10 mouse cellular contexts compared by ENCODE assay signal in the genomic region with DNA sequence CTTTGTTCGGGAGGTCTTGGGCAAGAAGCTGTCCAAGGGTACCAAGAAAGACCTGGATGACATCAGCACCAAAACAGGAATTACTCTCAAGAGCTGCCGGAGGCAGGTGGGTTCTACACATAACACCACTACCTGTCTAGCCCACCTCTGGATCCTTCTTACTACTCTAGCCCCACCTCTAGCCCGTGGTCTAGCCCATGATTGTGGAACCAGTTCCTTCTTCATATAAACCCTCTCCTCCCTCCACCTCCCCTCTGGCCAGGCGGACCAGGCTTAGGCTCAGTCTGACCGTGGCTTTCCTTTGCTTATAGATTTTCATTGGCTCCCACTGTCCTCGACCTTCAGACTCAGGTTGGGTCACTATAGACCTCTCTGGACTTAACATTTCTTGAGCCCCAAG. TPM values are rescaled to one million over a fixed set of nuclear protein-coding genes. Genes with fewer than 3 reads are reported as not detected.
DNase-seq lines count a peak whose midpoint lies in the region; ATAC-seq and TF ChIP-seq lines count a peak whose summit lies in the region.
"Had no signal": no experiment of that assay in that cellular context is flagged by ENCODE, and none has a peak within 500 bp of the region (broad histone marks: within the 10 kb centered on the region; RNA-seq: fewer than 3 reads in every experiment).

No protein-coding gene starts in this region.

- TF ChIP-seq RAD21 in MEL (IDR thresholded peaks at IDR 0.05; ENCODE audit: low read depth, low read length): no peak

- 86% methylated on average over 6 of the region's 6 CpGs for WGBS in heart, embryonic 14.5 days
- WGBS in hindbrain, embryonic 10.5 days: 91% methylated on average over 6 of the region's 6 CpGs
- WGBS in macrophage (ENCODE audit: missing documents): 85% methylated on average over 6 of the region's 6 CpGs

- H3K27ac ChIP-seq in heart, embryonic 14.5 days (replicated peaks in 1 of 2; ENCODE audit: control insufficient read depth in 1 of 2, insufficient read depth in 1 of 2, low read depth in 2 of 2, low read length in 2 of 2): no peak overlapping the region
- no peak overlapping the region for H3K27ac ChIP-seq in MEL (ENCODE audit: control insufficient read depth, low read depth, low read length)
- no peak overlapping the region for H3K27ac ChIP-seq in hindbrain, embryonic 10.5 days
- H3K27ac ChIP-seq in macrophage: no peak overlapping the region

- no peak for TF ChIP-seq CTCF in MEL (IDR thresholded peaks at IDR 0.05 in 2 of 3, conservative IDR thresholded peaks at IDR 0.05 in 1 of 3; ENCODE audit: control insufficient read depth in 1 of 3, insufficient read depth in 1 of 3, low read depth in 2 of 3, low read length in 3 of 3, poor library complexity in 1 of 3, severe bottlenecking in 1 of 3)

- no peaks in the 10 kb centered on the region for H3K27me3 ChIP-seq in heart, embryonic 14.5 days (ENCODE audit: control insufficient read depth, insufficient read depth, low read length)
- H3K27me3 ChIP-seq in MEL (ENCODE audit: control insufficient read depth in 1 of 2, insufficient read depth in 2 of 2, low read length in 2 of 2): no peaks in the 10 kb centered on the region
- H3K27me3 ChIP-seq in hindbrain, embryonic 10.5 days (ENCODE audit: insufficient read depth, poor library complexity, severe bottlenecking): peaks cover 16% of the 10 kb centered on the region

- no peaks in the 10 kb centered on the region for H3K9me3 ChIP-seq in heart, embryonic 14.5 days (ENCODE audit: control insufficient read depth, low read length)
- H3K9me3 ChIP-seq in MEL (replicated peaks; ENCODE audit: insufficient read depth, low read length): no peaks in the 10 kb centered on the region
- no peaks in the 10 kb centered on the region for H3K9me3 ChIP-seq in hindbrain, embryonic 10.5 days

- DNase-seq in heart, postnatal 10 days: no peak
- DNase-seq in MEL (ENCODE audit: low read depth, low spot score): no peak
- no peak for DNase-seq in hindbrain, embryonic 10.5 days (ENCODE audit: low spot score)
- DNase-seq in B cell, adult 2 months: no peak
- DNase-seq: cerebellum, postnatal 25 days; layer of hippocampus, postnatal 36 days had no signal

- H3K4me3 ChIP-seq in heart, embryonic 14.5 days (ENCODE audit: control insufficient read depth in 1 of 2, insufficient read depth in 1 of 2, low read depth in 1 of 2, low read length in 2 of 2): peak overlapping the region in 1 of 2 experiments; percentile 75; a peak in 2 of 4 replicates
- H3K4me3 ChIP-seq in MEL (ENCODE audit: control insufficient read depth in 1 of 2, insufficient read depth in 1 of 2, low read depth in 2 of 2, low read length in 2 of 2) (peak overlapping the region; percentile 95 to 99; a peak in 2 of 4 replicates), macrophage (ENCODE audit: inconsistent target) (peak overlapping the region; percentile 96)
- peak overlapping the region; percentile 87 for H3K4me3 ChIP-seq in hindbrain, embryonic 10.5 days

- H3K9ac ChIP-seq in heart, embryonic 14.5 days (ENCODE audit: low read length): peak overlapping the region; percentile 80
- H3K9ac ChIP-seq in MEL (ENCODE audit: control insufficient read depth, low read depth, low read length, poor library complexity, severe bottlenecking): peak overlapping the region; percentile 89; the same call in 1 of the 2 replicates

- no peak for ATAC-seq in heart, embryonic 14.5 days (ENCODE audit: insufficient number of reproducible peaks, insufficient read depth, low FRiP score, low read depth)
- ATAC-seq in erythroid progenitor cell, adult 5-6 weeks (replicated peaks; ENCODE audit: low FRiP score, poor library complexity, severe bottlenecking): no peak
- ATAC-seq in frontal cortex, adult (ENCODE audit: low TSS enrichment): no peak

- H3K79me2 ChIP-seq in MEL (ENCODE audit: control insufficient read depth, insufficient read depth, low read length, poor library complexity) (peaks cover 11% of the 10 kb centered on the region), macrophage (ENCODE audit: inconsistent target) (peaks cover 14% of the 10 kb centered on the region)

- peaks cover 46% of the 10 kb centered on the region for H3K36me3 ChIP-seq in heart, embryonic 14.5 days (ENCODE audit: control insufficient read depth, insufficient read depth, low read length)
- H3K36me3 ChIP-seq in MEL (ENCODE audit: control insufficient read depth in 1 of 2, insufficient read depth in 2 of 2, low read length in 2 of 2): peaks cover 0 to 3% of the 10 kb centered on the region in 2 experiments; a peak in 2 of 4 replicates
- peaks cover 42% of the 10 kb centered on the region for H3K36me3 ChIP-seq in hindbrain, embryonic 10.5 days
- H3K36me3 ChIP-seq in macrophage (ENCODE audit: inconsistent target): peaks cover 45% of the 10 kb centered on the region

- peak overlapping the region; percentile 80 for H3K4me2 ChIP-seq in heart, embryonic 14.5 days (ENCODE audit: low read length)

- no peak for TF ChIP-seq EP300 in MEL (IDR thresholded peaks at IDR 0.05; ENCODE audit: low read depth in 1 of 2, low read length in 2 of 2)

- intact Hi-C loops in heart, postnatal 10 days (cut with DNase I): no loop called here

- peaks cover 6 to 21% of the 10 kb centered on the region in 2 experiments for H3K4me1 ChIP-seq in heart, embryonic 14.5 days (ENCODE audit: control insufficient read depth in 2 of 2, insufficient read depth in 2 of 2, low read length in 2 of 2)
- H3K4me1 ChIP-seq in MEL (ENCODE audit: control insufficient read depth in 1 of 2, insufficient read depth in 2 of 2, low read length in 2 of 2): peaks cover 0 to 22% of the 10 kb centered on the region in 2 experiments
- peaks cover 43% of the 10 kb centered on the region for H3K4me1 ChIP-seq in hindbrain, embryonic 10.5 days (replicated peaks)

- TF ChIP-seq POLR2A in MEL (IDR thresholded peaks at IDR 0.05; ENCODE audit: control insufficient read depth in 1 of 2, insufficient read depth in 1 of 2, low read depth in 1 of 2, low read length in 2 of 2, poor library complexity in 1 of 2): no peak

RNA-seq across cellular contexts. Expression of gene Fibp, which starts 1.0 kb away (rescaled TPM):
- 101 and 120 TPM in 2 replicates for polyA plus RNA-seq in heart, embryonic 14.5 days (2014; fragmentation: Nextera tagmentation; extraction: Ambion mirVana)
- total RNA-seq in heart, postnatal 10 days (2021): 10 to 100 TPM; 90.2 to 91.5 TPM
- total RNA-seq in MEL (2012; rRNA removed): 21.9 and 28.3 TPM in 2 replicates
- 10 to 100 TPM in 1 of 2 experiments, not detected in 1; 63.5 TPM for polyA plus RNA-seq in MEL (2012; ENCODE audit: insufficient read depth in 1 of 2, insufficient read length in 2 of 2, low read depth in 1 of 2, low replicate concordance in 2 of 2, missing spikeins in 1 of 2)
- polyA plus RNA-seq in hindbrain, embryonic 10.5 days (2016; fragmentation: Nextera tagmentation; extraction: Ambion mirVana): 99.5 and 122 TPM in 2 replicates
- 100 to 1,000 TPM in 18 of 26 experiments, 10 to 100 TPM in 8; 71.9 to 238 (median 149) TPM for total RNA-seq in macrophage (2018; cell fraction: chromatin; rRNA removed)
- total RNA-seq in macrophage (2018; cell fraction: cytosol; rRNA removed): 10 to 100 TPM; 28.5 to 61.9 (median 41.5) TPM
- 100 to 1,000 TPM in 11 of 26 experiments, 10 to 100 TPM in 15; 42.4 to 210 (median 89.8) TPM for total RNA-seq in macrophage (2018; cell fraction: nucleus; rRNA removed)
- polyA plus RNA-seq in macrophage (2018): 40.2 to 58.1 TPM (median 52.2 TPM) in 3 replicates
- total RNA-seq in erythroid progenitor cell, adult 5-6 weeks (2015; ENCODE audit: low replicate concordance): 11.5 and 21.8 TPM in 2 replicates
- 29.0 and 32.5 TPM in 2 replicates for total RNA-seq in erythroid progenitor cell, adult 5-6 weeks (2017; ENCODE audit: low replicate concordance)

RNA-seq across cellular contexts. Expression of gene Ccdc85b, which starts 3.7 kb away (rescaled TPM):
- polyA plus RNA-seq in heart, embryonic 14.5 days (2014; fragmentation: Nextera tagmentation; extraction: Ambion mirVana): 9.0 and 10.4 TPM in 2 replicates
- 10 to 100 TPM; 12.5 to 14.5 TPM for total RNA-seq in heart, postnatal 10 days (2021)
- total RNA-seq in MEL (2012; rRNA removed): 3.6 and 4.1 TPM in 2 replicates
- polyA plus RNA-seq in MEL (2012; ENCODE audit: insufficient read depth in 1 of 2, insufficient read length in 2 of 2, low read depth in 1 of 2, low replicate concordance in 2 of 2, missing spikeins in 1 of 2) (1 to 10 TPM in 1 of 2 experiments, not detected in 1; 7.6 TPM), macrophage (2018) (0.80 to 3.3 TPM (median 2.9 TPM) in 3 replicates)
- 6.9 and 8.6 TPM in 2 replicates for polyA plus RNA-seq in hindbrain, embryonic 10.5 days (2016; fragmentation: Nextera tagmentation; extraction: Ambion mirVana)
- total RNA-seq in macrophage (2018; cell fraction: chromatin; rRNA removed): 1 to 10 TPM in 7 of 26 experiments, under 1 TPM in 16, not detected in 3; 0.15 to 4.3 (median 0.56) TPM
- total RNA-seq in macrophage (2018; cell fraction: cytosol; rRNA removed): 1 to 10 TPM in 24 of 26 experiments, under 1 TPM in 2; 0.76 to 3.8 (median 1.9) TPM
- total RNA-seq in macrophage (2018; cell fraction: nucleus; rRNA removed): 1 to 10 TPM in 15 of 26 experiments, under 1 TPM in 11; 0.44 to 3.7 (median 1.1) TPM
- not detected in 2 replicates for total RNA-seq in erythroid progenitor cell, adult 5-6 weeks (2015; ENCODE audit: low replicate concordance)
- total RNA-seq in erythroid progenitor cell, adult 5-6 weeks (2017; ENCODE audit: low replicate concordance): 1.2 TPM in 1 of 2 replicates, not detected in the other

RNA-seq across cellular contexts. Expression of gene Ctsw, which starts 6.9 kb away (rescaled TPM):
- polyA plus RNA-seq in heart, embryonic 14.5 days (2014; fragmentation: Nextera tagmentation; extraction: Ambion mirVana): 0.84 and 1.4 TPM in 2 replicates
- total RNA-seq in heart, postnatal 10 days (2021): under 1 TPM; 0.41 to 0.45 TPM
- 0.15 TPM in 1 of 2 replicates, not detected in the other for total RNA-seq in MEL (2012; rRNA removed)
- polyA plus RNA-seq in MEL (2012; ENCODE audit: insufficient read depth in 1 of 2, insufficient read length in 2 of 2, low read depth in 1 of 2, low replicate concordance in 2 of 2, missing spikeins in 1 of 2): under 1 TPM in 1 of 2 experiments, not detected in 1; 0.39 TPM
- 2.0 and 3.0 TPM in 2 replicates for polyA plus RNA-seq in hindbrain, embryonic 10.5 days (2016; fragmentation: Nextera tagmentation; extraction: Ambion mirVana)
- total RNA-seq in macrophage (2018; cell fraction: chromatin; rRNA removed): not detected
- total RNA-seq in macrophage (2018; cell fraction: cytosol; rRNA removed): not detected
- total RNA-seq in macrophage (2018; cell fraction: nucleus; rRNA removed): under 1 TPM in 1 of 26 experiments, not detected in 25; 0.51 TPM
- 0.24 to 0.53 TPM in 2 of 3 replicates, not detected in the other for polyA plus RNA-seq in macrophage (2018)
- 6.3 TPM in 1 of 2 replicates, not detected in the other for total RNA-seq in erythroid progenitor cell, adult 5-6 weeks (2015; ENCODE audit: low replicate concordance)
- total RNA-seq in erythroid progenitor cell, adult 5-6 weeks (2017; ENCODE audit: low replicate concordance): not detected in 2 replicates
- total RNA-seq: layer of hippocampus, postnatal 36 days had no signal

RNA-seq across cellular contexts. Expression of gene Efemp2, which starts 12.3 kb away (rescaled TPM):
- 60.8 and 68.9 TPM in 2 replicates for polyA plus RNA-seq in heart, embryonic 14.5 days (2014; fragmentation: Nextera tagmentation; extraction: Ambion mirVana)
- total RNA-seq in heart, postnatal 10 days (2021): 10 to 100 TPM; 28.6 to 32.7 TPM
- total RNA-seq in MEL (2012; rRNA removed): 7.5 and 10.4 TPM in 2 replicates
- polyA plus RNA-seq in MEL (2012; ENCODE audit: insufficient read depth in 1 of 2, insufficient read length in 2 of 2, low read depth in 1 of 2, low replicate concordance in 2 of 2, missing spikeins in 1 of 2) (10 to 100 TPM in 1 of 2 experiments, not detected in 1; 17.7 TPM), macrophage (2018) (4.6 to 7.5 TPM (median 6.8 TPM) in 3 replicates)
- polyA plus RNA-seq in hindbrain, embryonic 10.5 days (2016; fragmentation: Nextera tagmentation; extraction: Ambion mirVana): 62.7 and 71.3 TPM in 2 replicates
- 10 to 100 TPM in 3 of 26 experiments, 1 to 10 TPM in 23; 1.6 to 30.1 (median 4.6) TPM for total RNA-seq in macrophage (2018; cell fraction: chromatin; rRNA removed)
- total RNA-seq in macrophage (2018; cell fraction: cytosol; rRNA removed): 1 to 10 TPM; 2.3 to 7.6 (median 4.4) TPM
- total RNA-seq in macrophage (2018; cell fraction: nucleus; rRNA removed): 10 to 100 TPM in 1 of 26 experiments, 1 to 10 TPM in 25; 2.4 to 10.3 (median 4.8) TPM
- 5.0 TPM in 1 of 2 replicates, not detected in the other for total RNA-seq in erythroid progenitor cell, adult 5-6 weeks (2015; ENCODE audit: low replicate concordance)
- not detected in 2 replicates for total RNA-seq in erythroid progenitor cell, adult 5-6 weeks (2017; ENCODE audit: low replicate concordance)

RNA-seq across cellular contexts. Expression of gene Fosl1, which starts 14.1 kb away (rescaled TPM):
- not detected in 2 replicates for polyA plus RNA-seq in heart, embryonic 14.5 days (2014; fragmentation: Nextera tagmentation; extraction: Ambion mirVana)
- not detected for total RNA-seq in heart, postnatal 10 days (2021)
- 1.1 and 2.0 TPM in 2 replicates for total RNA-seq in MEL (2012; rRNA removed)
- 1 to 10 TPM in 1 of 2 experiments, not detected in 1; 3.1 TPM for polyA plus RNA-seq in MEL (2012; ENCODE audit: insufficient read depth in 1 of 2, insufficient read length in 2 of 2, low read depth in 1 of 2, low replicate concordance in 2 of 2, missing spikeins in 1 of 2)
- not detected in 2 replicates for polyA plus RNA-seq in hindbrain, embryonic 10.5 days (2016; fragmentation: Nextera tagmentation; extraction: Ambion mirVana)
- 1 to 10 TPM in 3 of 26 experiments, under 1 TPM in 2, not detected in 21; 0.25 to 4.3 (median 1.9) TPM for total RNA-seq in macrophage (2018; cell fraction: chromatin; rRNA removed)
- total RNA-seq in macrophage (2018; cell fraction: cytosol; rRNA removed): under 1 TPM in 10 of 26 experiments, not detected in 16; 0.06 to 0.71 (median 0.27) TPM
- under 1 TPM in 4 of 26 experiments, not detected in 22; 0.68 to 0.80 (median 0.72) TPM for total RNA-seq in macrophage (2018; cell fraction: nucleus; rRNA removed)
- 0.43 TPM in 1 of 3 replicates, not detected in the others for polyA plus RNA-seq in macrophage (2018)
- total RNA-seq in erythroid progenitor cell, adult 5-6 weeks (2015; ENCODE audit: low replicate concordance): not detected in 2 replicates
- not detected in 2 replicates for total RNA-seq in erythroid progenitor cell, adult 5-6 weeks (2017; ENCODE audit: low replicate concordance)
- total RNA-seq: layer of hippocampus, postnatal 36 days had no signal
